Mouse (Mus musculus) kidney, adult 2 months (tissue): ENCODE data around the gene Serpina1a. TPM values are rescaled to one million over a fixed set of nuclear protein-coding genes. Genes with fewer than 3 reads are reported as not detected.
"Not testable (repeated sequence)": the region's sequence is repeated elsewhere in the genome, so short reads cannot be mapped to it uniquely, and the experiment has no call there.

Experiments
- DNase-seq: peaks from one replicate; pipeline ENCODE4 v3.0.0; 2021
- H3K27ac ChIP-seq: fragments of 200-500 bp; 2 replicates; pipeline ENCODE4 v1.5.1; 2012; ENCODE audit warnings: low read depth, low read length, control low read depth, inconsistent platforms; ENCODE audit not compliant: insufficient read depth
- H3K27me3 ChIP-seq: fragments of 200-500 bp; replicated peaks from 2 replicates; pipeline ENCODE4 v1.6.1; 2012; ENCODE audit warnings: mild to moderate bottlenecking, moderate library complexity, low read length, inconsistent platforms; ENCODE audit not compliant: control insufficient read depth, insufficient read depth
- H3K36me3 ChIP-seq: fragments of 200-500 bp; 2 replicates; pipeline ENCODE4 v1.6.1; 2012; ENCODE audit warnings: mild to moderate bottlenecking, moderate library complexity, low read length, inconsistent platforms; ENCODE audit not compliant: control insufficient read depth, insufficient read depth
- H3K4me1 ChIP-seq: fragments of 200-500 bp; 2 replicates; pipeline ENCODE4 v1.6.1; 2011; ENCODE audit warnings: low read length; ENCODE audit not compliant: control insufficient read depth, insufficient read depth
- H3K4me3 ChIP-seq: fragments of 200-500 bp; 2 replicates; pipeline ENCODE4 v1.5.1; 2011; ENCODE audit warnings: mild to moderate bottlenecking, low read depth, low read length, control low read depth; ENCODE audit not compliant: insufficient read depth
- WGBS: fragments of 180-500 bp; shearing (Covaris S2); methylation state at CpG from one replicate; pipeline ENCODE4 v1.1.7; 2018; 5-methylcytosine and 5-hydroxymethylcytosine counted together
- polyA plus RNA-seq: library from polyadenylated mRNA; depleted of rRNA; stranded (reverse); fragments of >200 nt; gene quantifications from 2 replicates; pipeline ENCODE4 v1.2.3, GENCODE M21; 2012; rRNA removed

Serpina1a gene
- polyA plus RNA-seq, 1 experiment: 11.3 TPM

DNA sequence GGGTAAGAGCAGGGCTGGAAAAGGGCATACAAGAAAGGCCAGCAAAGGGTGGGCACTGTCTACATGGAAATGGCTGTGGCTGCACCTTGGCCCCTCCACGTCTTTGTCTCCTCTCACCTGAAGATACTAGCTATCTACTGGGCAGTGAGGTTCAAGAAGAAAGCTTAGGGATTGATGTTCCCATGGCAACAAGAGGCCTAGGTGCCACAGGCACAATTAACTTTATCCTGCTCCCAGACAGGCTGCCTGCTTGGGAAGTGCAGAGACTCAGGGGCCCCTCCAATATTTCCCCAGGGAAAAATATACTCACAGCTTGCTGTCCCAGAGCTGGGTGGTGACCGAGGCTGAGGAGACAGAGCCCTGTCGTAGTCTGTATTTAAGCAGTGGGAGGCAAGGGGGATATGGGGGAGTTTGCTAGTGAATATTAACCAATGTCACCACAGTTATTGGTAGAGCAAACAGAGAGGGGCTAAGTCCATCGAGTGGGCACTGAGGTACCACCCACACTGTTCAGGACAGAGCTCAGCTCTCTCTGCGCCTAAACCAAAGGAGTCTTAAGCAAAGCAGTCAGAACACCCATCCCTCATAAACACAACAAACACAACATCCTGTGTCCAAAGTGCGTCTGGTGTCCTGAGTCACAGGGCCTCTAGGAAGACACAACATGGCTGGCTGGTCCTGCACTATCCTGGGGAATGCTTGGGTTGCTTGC lies 35.5 kb downstream of the Serpina1a start:
- not testable (repeated sequence) for DNase-seq

DNA sequence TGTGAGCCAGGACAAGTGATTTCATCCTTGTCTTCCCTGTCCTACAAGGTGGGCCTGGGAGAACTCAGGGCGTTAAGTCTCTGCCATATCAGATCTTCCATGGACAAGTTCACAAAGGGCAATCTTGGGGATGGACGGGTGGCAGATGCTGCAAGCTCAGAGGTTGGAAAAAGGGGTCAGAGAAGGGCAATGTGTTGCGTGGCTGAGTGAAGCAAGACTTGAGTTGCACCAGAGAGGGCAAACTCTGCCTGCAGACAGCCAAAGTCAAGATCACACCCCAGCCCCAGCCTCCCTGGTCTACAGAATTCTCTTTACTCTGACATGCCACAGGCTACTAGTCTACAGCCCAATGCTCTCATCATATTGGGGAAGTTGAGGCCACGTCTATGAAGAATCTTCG lies 39.5 kb downstream of the Serpina1a start:
- 74% methylated on average over 5 of the region's 5 CpGs for WGBS
- H3K4me3 ChIP-seq, DNase-seq: not testable (repeated sequence)

More for the DNA sequence above, 35.5 kb downstream of the Serpina1a start:
- H3K36me3 ChIP-seq, H3K4me1 ChIP-seq, H3K27me3 ChIP-seq, H3K27ac ChIP-seq, H3K4me3 ChIP-seq: not testable (repeated sequence)
- 49% methylated on average over 6 of the region's 6 CpGs for WGBS

More for the DNA sequence above, 39.5 kb downstream of the Serpina1a start:
- not testable (repeated sequence) for H3K36me3 ChIP-seq, H3K27ac ChIP-seq, H3K27me3 ChIP-seq, H3K4me1 ChIP-seq

Other genes starting within 250 kb of the Serpina1a start
- 1.5 TPM in 2 replicates for gene Serpina10, start 232.1 kb downstream of the Serpina1a start, polyA plus RNA-seq
- 0.58 and 0.81 TPM in 2 replicates for gene Serpina6, start 206.3 kb downstream of the Serpina1a start, polyA plus RNA-seq
- gene Serpina16, start 187.4 kb downstream of the Serpina1a start, polyA plus RNA-seq: not detected in 2 replicates
- 214 and 308 TPM in 2 replicates for gene Serpina1f, start 168.0 kb downstream of the Serpina1a start, polyA plus RNA-seq
- 41.6 and 62.5 TPM in 2 replicates for gene Serpina1d, start 90.0 kb downstream of the Serpina1a start, polyA plus RNA-seq
- gene Serpina1b, start 33.2 kb downstream of the Serpina1a start, polyA plus RNA-seq: 1.3 and 1.5 TPM in 2 replicates
- 3.2 and 4.0 TPM in 2 replicates for gene Serpina1c, start 41.3 kb upstream of the Serpina1a start, polyA plus RNA-seq
- 0.18 and 3.5 TPM in 2 replicates for gene Serpina1e, start 95.4 kb upstream of the Serpina1a start, polyA plus RNA-seq
- gene Serpina11, start 126.4 kb upstream of the Serpina1a start, polyA plus RNA-seq: 0.11 TPM in 1 of 2 replicates, not detected in the other
- not detected in 2 replicates for gene Serpina9, start 150.2 kb upstream of the Serpina1a start, polyA plus RNA-seq
- gene Serpina12, start 180.9 kb upstream of the Serpina1a start, polyA plus RNA-seq: not detected in 2 replicates
- gene Serpina5, start 237.6 kb upstream of the Serpina1a start, polyA plus RNA-seq: not detected in 2 replicates
- gene Serpina3a, start 249.2 kb upstream of the Serpina1a start, polyA plus RNA-seq: not detected in 2 replicates